In genomic region chr15:45178341-45178740, GRCm38 (mm10) we compare ENCODE assay signal across 19 mouse cellular contexts.
DNase-seq lines count a peak whose midpoint lies in the region; ATAC-seq and TF ChIP-seq lines count a peak whose summit lies in the region.
"Had no signal": no experiment of that assay in that cellular context is flagged by ENCODE, and none has a peak within 500 bp of the region (broad histone marks: within the 10 kb centered on the region; RNA-seq: fewer than 3 reads in every experiment).

No protein-coding gene starts in this region.

- no peaks in the 10 kb centered on the region for H3K27me3 ChIP-seq in forebrain, postnatal 0 days (ENCODE audit: insufficient read depth, low read length)
- no peaks in the 10 kb centered on the region for H3K27me3 ChIP-seq in forebrain, embryonic 16.5 days (replicated peaks; ENCODE audit: control insufficient read depth, insufficient read depth, low read length)
- no peaks in the 10 kb centered on the region for H3K27me3 ChIP-seq in lung, embryonic 14.5 days (ENCODE audit: insufficient read depth, low read length)
- H3K27me3 ChIP-seq in stomach, postnatal 0 days (ENCODE audit: control insufficient read depth, insufficient read depth, low read length): no peaks in the 10 kb centered on the region
- no peaks in the 10 kb centered on the region for H3K27me3 ChIP-seq in liver, embryonic 11.5 days (replicated peaks; ENCODE audit: control insufficient read depth, insufficient read depth, low read length)
- H3K27me3 ChIP-seq: CH12.LX; embryonic facial prominence, embryonic 15.5 days; forebrain, embryonic 15.5 days; intestine, embryonic 15.5 days; midbrain, embryonic 13.5 days had no signal

- peak; percentile 61 for DNase-seq in forebrain, postnatal 0 days
- DNase-seq in lung, embryonic 14.5 days: peak; percentile 57
- no peak for DNase-seq in lung, postnatal 36 days
- DNase-seq in NIH3T3 (ENCODE audit: low read depth): peak; percentile 2
- DNase-seq in stomach, postnatal 0 days (ENCODE audit: low spot score): no peak
- no peak for DNase-seq in heart, postnatal 10 days
- DNase-seq in liver, embryonic 11.5 days (ENCODE audit: low spot score): no peak
- DNase-seq: adrenal gland, postnatal 36 days; cerebellum, adult 8-10 months; kidney, postnatal 36 days; liver; lung, postnatal 10 days; right cerebral cortex, postnatal 14 days had no signal

- WGBS in forebrain, postnatal 0 days: 41% methylated on average over 2 of the region's 2 CpGs
- 45% methylated on average over 2 of the region's 2 CpGs for WGBS in forebrain, embryonic 16.5 days
- 14% methylated on average over 2 of the region's 2 CpGs for WGBS in lung, embryonic 14.5 days
- 48% methylated on average over 2 of the region's 2 CpGs for WGBS in stomach, postnatal 0 days
- WGBS in liver, embryonic 11.5 days: 33% methylated on average over 2 of the region's 2 CpGs

- no peak overlapping the region for H3K4me3 ChIP-seq in forebrain, postnatal 0 days (ENCODE audit: low read depth, low read length)
- no peak overlapping the region for H3K4me3 ChIP-seq in forebrain, embryonic 16.5 days (replicated peaks; ENCODE audit: low read length)
- no peak overlapping the region for H3K4me3 ChIP-seq in lung, embryonic 14.5 days (ENCODE audit: low read depth, low read length)
- H3K4me3 ChIP-seq in stomach, postnatal 0 days (ENCODE audit: low read depth, low read length): no peak overlapping the region
- no peak overlapping the region for H3K4me3 ChIP-seq in liver, embryonic 11.5 days (ENCODE audit: low read depth, low read length)
- H3K4me3 ChIP-seq: embryonic facial prominence, embryonic 15.5 days; forebrain, embryonic 15.5 days; intestine, embryonic 15.5 days; midbrain, embryonic 13.5 days had no signal

- H3K4me2 ChIP-seq in forebrain, postnatal 0 days (ENCODE audit: low read depth): no peak overlapping the region
- no peak overlapping the region for H3K4me2 ChIP-seq in forebrain, embryonic 16.5 days (ENCODE audit: low read length)
- H3K4me2 ChIP-seq in lung, embryonic 14.5 days: no peak overlapping the region
- H3K4me2 ChIP-seq in stomach, postnatal 0 days (replicated peaks; ENCODE audit: low read depth): no peak overlapping the region
- H3K4me2 ChIP-seq in liver, embryonic 11.5 days: no peak overlapping the region
- H3K4me2 ChIP-seq: embryonic facial prominence, embryonic 15.5 days; forebrain, embryonic 15.5 days; intestine, embryonic 15.5 days; midbrain, embryonic 13.5 days had no signal

- no peak overlapping the region for H3K9ac ChIP-seq in forebrain, postnatal 0 days
- H3K9ac ChIP-seq in forebrain, embryonic 16.5 days (replicated peaks; ENCODE audit: low read depth, low read length): no peak overlapping the region
- no peak overlapping the region for H3K9ac ChIP-seq in lung, embryonic 14.5 days
- no peak overlapping the region for H3K9ac ChIP-seq in stomach, postnatal 0 days (ENCODE audit: low read length)
- H3K9ac ChIP-seq in liver, embryonic 11.5 days (ENCODE audit: low read depth, low read length): no peak overlapping the region
- H3K9ac ChIP-seq: embryonic facial prominence, embryonic 15.5 days; forebrain, embryonic 15.5 days; intestine, embryonic 15.5 days; midbrain, embryonic 13.5 days had no signal

- intact Hi-C loops in heart, postnatal 10 days (cut with DNase I): no loop called here

- TF ChIP-seq CTCF in forebrain, postnatal 0 days (IDR thresholded peaks at IDR 0.05; ENCODE audit: low read depth): peak; percentile 54
- 0 out of 2 replicates have a peak, but pooled peaks have one; percentile 11 for TF ChIP-seq CTCF in lung, embryonic 14.5 days (IDR thresholded peaks at IDR 0.05; ENCODE audit: low read depth)
- TF ChIP-seq CTCF in stomach, postnatal 0 days (IDR thresholded peaks at IDR 0.05; ENCODE audit: low read depth): peak; percentile 46

- no peaks in the 10 kb centered on the region for H3K4me1 ChIP-seq in forebrain, postnatal 0 days (ENCODE audit: insufficient read depth)
- no peaks in the 10 kb centered on the region for H3K4me1 ChIP-seq in forebrain, embryonic 16.5 days (replicated peaks; ENCODE audit: control insufficient read depth, insufficient read depth, low read length)
- no peaks in the 10 kb centered on the region for H3K4me1 ChIP-seq in lung, embryonic 14.5 days (ENCODE audit: insufficient read depth)
- H3K4me1 ChIP-seq in stomach, postnatal 0 days (replicated peaks; ENCODE audit: control insufficient read depth, insufficient read depth): no peaks in the 10 kb centered on the region
- no peaks in the 10 kb centered on the region for H3K4me1 ChIP-seq in liver, embryonic 11.5 days (replicated peaks; ENCODE audit: control insufficient read depth, insufficient read depth, low read length)
- H3K4me1 ChIP-seq: embryonic facial prominence, embryonic 15.5 days; forebrain, embryonic 15.5 days; intestine, embryonic 15.5 days; midbrain, embryonic 13.5 days had no signal

- 0 out of 2 replicates have a peak, but pooled peaks have one; percentile 6 for ATAC-seq in forebrain, postnatal 0 days
- ATAC-seq in forebrain, embryonic 16.5 days: no peak
- no peak for ATAC-seq in lung, embryonic 14.5 days (ENCODE audit: insufficient read depth)
- no peak for ATAC-seq in stomach, postnatal 0 days (ENCODE audit: low FRiP score, low TSS enrichment)
- ATAC-seq in liver, embryonic 11.5 days (replicated peaks; ENCODE audit: low FRiP score): no peak
- ATAC-seq: forebrain, embryonic 15.5 days; intestine, embryonic 15.5 days; midbrain, embryonic 13.5 days had no signal

- H3K9me3 ChIP-seq in forebrain, postnatal 0 days (ENCODE audit: low read length): no peaks in the 10 kb centered on the region
- H3K9me3 ChIP-seq in forebrain, embryonic 16.5 days (ENCODE audit: control insufficient read depth, low read length): no peaks in the 10 kb centered on the region
- H3K9me3 ChIP-seq in lung, embryonic 14.5 days (ENCODE audit: low read depth, low read length): no peaks in the 10 kb centered on the region
- H3K9me3 ChIP-seq in stomach, postnatal 0 days (ENCODE audit: control insufficient read depth, low read length): no peaks in the 10 kb centered on the region
- no peaks in the 10 kb centered on the region for H3K9me3 ChIP-seq in liver, embryonic 11.5 days (ENCODE audit: control insufficient read depth, low read length)
- H3K9me3 ChIP-seq: embryonic facial prominence, embryonic 15.5 days; forebrain, embryonic 15.5 days; intestine, embryonic 15.5 days; midbrain, embryonic 13.5 days had no signal

- TF ChIP-seq EP300 in stomach, postnatal 0 days (optimal IDR thresholded peaks at IDR 0.05): no peak

- no peak overlapping the region for H3K27ac ChIP-seq in forebrain, postnatal 0 days (ENCODE audit: low read depth, low read length)
- no peak overlapping the region for H3K27ac ChIP-seq in forebrain, embryonic 16.5 days (ENCODE audit: low read length)
- no peak overlapping the region for H3K27ac ChIP-seq in lung, embryonic 14.5 days (ENCODE audit: low read depth)
- no peak overlapping the region for H3K27ac ChIP-seq in stomach, postnatal 0 days (replicated peaks)
- no peak overlapping the region for H3K27ac ChIP-seq in liver, embryonic 11.5 days (ENCODE audit: low read depth, low read length)
- H3K27ac ChIP-seq: embryonic facial prominence, embryonic 15.5 days; forebrain, embryonic 15.5 days; intestine, embryonic 15.5 days; midbrain, embryonic 13.5 days had no signal

- H3K36me3 ChIP-seq in forebrain, postnatal 0 days (ENCODE audit: insufficient read depth): no peaks in the 10 kb centered on the region
- no peaks in the 10 kb centered on the region for H3K36me3 ChIP-seq in forebrain, embryonic 16.5 days (ENCODE audit: control insufficient read depth, insufficient read depth)
- H3K36me3 ChIP-seq in lung, embryonic 14.5 days (ENCODE audit: insufficient read depth): no peaks in the 10 kb centered on the region
- no peaks in the 10 kb centered on the region for H3K36me3 ChIP-seq in stomach, postnatal 0 days (ENCODE audit: control insufficient read depth, insufficient read depth, low read length)
- no peaks in the 10 kb centered on the region for H3K36me3 ChIP-seq in liver, embryonic 11.5 days (ENCODE audit: control insufficient read depth, insufficient read depth, low read length)
- H3K36me3 ChIP-seq: embryonic facial prominence, embryonic 15.5 days; forebrain, embryonic 15.5 days; intestine, embryonic 15.5 days; midbrain, embryonic 13.5 days had no signal

Comparison
In these comparisons a context has a peak if more than half of its experiments do, and no peak if none do; other contexts are left out.
1. DNase-seq: peak in forebrain, postnatal 0 days (single experiment), lung, embryonic 14.5 days (single experiment) and NIH3T3 (single experiment); none in lung, postnatal 36 days (single experiment), stomach, postnatal 0 days (single experiment), heart, postnatal 10 days (0 of 2) and liver, embryonic 11.5 days (single experiment).
2. Peak in every context shown above with its lines, with median percentiles within 50 percentile points of each other: CTCF ChIP-seq.